Mouse (Mus musculus) bone marrow macrophage, adult 2 months (primary cell): ENCODE results near the gene Lce1a2.

Experiments
- CTCF ChIP-seq: IDR thresholded peaks from 2 replicates; pipeline ENCODE4 v1.5.1; 2012; ENCODE audit warnings: low read depth, mild to moderate bottlenecking, low read length, moderate library complexity
- POLR2A ChIP-seq: IDR thresholded peaks from 2 replicates; pipeline ENCODE4 v1.6.1; 2012; ENCODE audit warnings: mild to moderate bottlenecking, low read depth, low read length, borderline replicate concordance

GRCm38 (mm10) chr3:92637745-92638652 lies 32.1 kb downstream of the Lce1a2 start:
- TF ChIP-seq CTCF (no peak), POLR2A (no peak)
